Mouse (Mus musculus): Measurements from ENCODE around the gene Prkca. TPM values are rescaled to one million over a fixed set of nuclear protein-coding genes. Genes with fewer than 3 reads are reported as not detected.

The Prkca gene
- total RNA-seq, 2 experiments from 2014 or later = 1.3 to 3.6 TPM

DNA sequence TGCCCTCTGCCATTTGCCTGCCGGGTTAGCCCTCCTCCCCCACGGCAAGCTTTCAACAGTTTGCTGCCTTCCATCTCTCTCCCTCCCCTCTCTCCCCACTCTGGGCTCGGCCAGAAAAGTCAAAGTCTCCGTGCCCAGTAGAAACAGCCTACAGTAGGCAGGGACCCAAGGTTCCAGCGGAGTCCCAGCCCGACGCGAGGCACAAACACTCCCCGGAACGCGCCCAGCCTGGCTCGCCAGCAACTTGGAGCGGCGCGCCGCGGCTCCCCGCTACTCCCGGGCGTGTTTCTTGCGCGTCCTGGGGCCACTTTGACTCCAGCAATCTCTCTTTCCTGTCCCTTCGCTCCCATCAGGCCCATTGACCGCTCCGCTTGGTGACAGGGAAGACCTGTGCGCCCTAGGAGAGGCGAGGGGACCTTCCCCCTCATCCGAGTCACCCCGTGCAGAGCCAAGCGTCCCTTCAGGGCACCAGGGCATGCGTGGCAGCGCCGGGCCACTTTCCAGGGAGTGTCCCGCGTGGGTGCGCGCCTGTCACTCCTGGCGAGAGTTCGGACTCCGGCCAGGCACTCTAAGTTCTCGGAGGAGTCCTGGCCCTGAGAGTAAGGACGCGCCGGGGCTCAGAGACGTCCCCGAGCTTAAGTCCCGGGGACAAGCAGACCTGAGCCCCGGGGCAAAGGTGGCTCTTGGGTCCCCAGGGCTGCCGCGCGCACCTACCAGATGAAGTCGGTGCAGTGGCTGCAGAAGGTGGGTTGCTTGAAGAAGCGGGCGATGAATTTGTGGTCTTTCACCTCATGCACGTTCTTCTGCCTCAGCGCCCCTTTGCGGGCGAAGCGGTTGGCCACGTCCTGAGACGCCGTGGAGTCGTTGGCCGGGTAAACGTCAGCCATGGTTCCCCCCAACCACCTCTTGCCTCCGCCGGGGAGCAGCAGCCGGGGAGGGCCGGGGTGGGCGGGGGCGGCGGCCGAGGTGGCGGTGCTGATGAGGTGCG lies 653 bp downstream of the Prkca start, which contains the start of gene Apoh:
Gene Apoh, plus strand, starts transcription at position 574 of the 988 bp plus-strand sequence.
- ATAC-seq (replicated peaks; ENCODE audit: poor library complexity) = peak; percentile 18

DNA sequence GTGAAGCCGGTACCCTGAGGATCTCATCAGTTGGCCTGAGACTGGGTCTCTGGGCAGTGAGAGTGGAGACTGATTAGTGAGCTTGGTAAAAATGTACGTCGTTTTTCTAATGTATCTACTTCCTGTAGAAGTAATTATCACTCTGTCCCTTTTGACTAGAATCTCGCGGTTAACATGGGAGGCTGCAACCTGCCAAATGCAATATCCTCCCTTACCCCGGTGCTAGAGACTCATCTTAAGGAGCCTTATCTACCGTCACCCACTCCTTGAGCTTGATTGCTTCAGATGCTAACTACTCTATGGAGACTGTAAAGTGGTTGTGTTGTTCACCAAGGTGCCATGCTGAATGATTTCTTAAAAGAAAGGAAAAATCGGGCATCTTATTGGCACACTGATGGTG lies 1.9 kb downstream of the Prkca start:
- no peak for ATAC-seq (replicated peaks; ENCODE audit: poor library complexity)

DNA sequence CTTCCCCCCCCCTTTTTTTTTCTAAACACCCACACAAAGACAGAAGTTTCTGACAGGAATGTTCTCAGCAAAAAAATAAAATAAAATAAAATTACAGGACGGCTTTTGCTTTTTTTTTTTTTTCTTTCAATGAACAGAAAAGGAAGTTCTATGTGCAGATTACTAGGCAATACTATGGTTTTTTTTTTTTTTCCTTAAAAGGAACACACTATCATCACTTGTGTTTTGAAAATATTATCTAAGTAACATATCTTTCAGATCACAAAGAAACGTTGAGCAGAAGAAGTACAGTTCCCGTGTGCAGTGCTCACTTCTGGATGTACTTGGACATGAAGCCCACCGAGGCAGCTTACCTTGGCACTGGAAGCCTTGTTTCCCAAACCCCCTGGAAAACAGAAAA lies 3.4 kb downstream of the Prkca start:
- ATAC-seq (replicated peaks; ENCODE audit: poor library complexity) = no peak

DNA sequence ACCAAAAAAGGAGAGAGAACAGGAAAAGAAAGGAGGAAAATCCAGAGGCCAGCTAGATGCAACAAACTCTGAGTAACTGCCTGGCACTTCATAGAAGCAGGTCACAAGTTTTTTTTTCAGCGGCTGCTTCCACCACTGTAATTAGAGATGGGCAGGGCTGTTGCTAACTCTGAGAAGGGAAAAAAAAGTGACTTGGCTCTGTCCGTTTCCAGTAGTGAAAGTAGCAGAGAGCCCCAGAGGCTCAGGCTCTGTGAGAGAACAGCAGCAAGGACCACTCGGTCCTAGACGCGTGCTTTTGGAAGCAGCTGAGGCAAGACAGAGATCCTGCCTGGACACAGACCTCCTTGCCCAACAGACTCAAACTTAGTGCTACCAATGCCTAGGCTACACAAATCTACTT lies 7.3 kb downstream of the Prkca start:
- no peak for ATAC-seq (replicated peaks; ENCODE audit: poor library complexity)

- ATAC-seq (replicated peaks; ENCODE audit: poor library complexity) = no peak
These were observed 8.2 kb downstream of the Prkca start for GRCm38 (mm10) chr11:108335536-108335935.

- ATAC-seq (replicated peaks; ENCODE audit: poor library complexity) = no peak
These were observed 9.1 kb downstream of the Prkca start for GRCm38 (mm10) chr11:108334658-108335057.

- ATAC-seq (replicated peaks; ENCODE audit: poor library complexity) = no peak
These were observed 9.9 kb downstream of the Prkca start for GRCm38 (mm10) chr11:108333583-108334379.

- no peak for ATAC-seq (replicated peaks; ENCODE audit: poor library complexity)
These were observed 10.7 kb downstream of the Prkca start for GRCm38 (mm10) chr11:108333006-108333405.

GRCm38 (mm10) chr11:108330818-108331217 lies 12.9 kb downstream of the Prkca start:
- ATAC-seq (replicated peaks; ENCODE audit: poor library complexity) = no peak

- no peak for ATAC-seq (replicated peaks; ENCODE audit: poor library complexity)
These were observed 17.8 kb downstream of the Prkca start for GRCm38 (mm10) chr11:108325943-108326342.

GRCm38 (mm10) chr11:108322156-108322555 lies 21.6 kb downstream of the Prkca start:
- no peak for ATAC-seq (replicated peaks; ENCODE audit: poor library complexity)

DNA sequence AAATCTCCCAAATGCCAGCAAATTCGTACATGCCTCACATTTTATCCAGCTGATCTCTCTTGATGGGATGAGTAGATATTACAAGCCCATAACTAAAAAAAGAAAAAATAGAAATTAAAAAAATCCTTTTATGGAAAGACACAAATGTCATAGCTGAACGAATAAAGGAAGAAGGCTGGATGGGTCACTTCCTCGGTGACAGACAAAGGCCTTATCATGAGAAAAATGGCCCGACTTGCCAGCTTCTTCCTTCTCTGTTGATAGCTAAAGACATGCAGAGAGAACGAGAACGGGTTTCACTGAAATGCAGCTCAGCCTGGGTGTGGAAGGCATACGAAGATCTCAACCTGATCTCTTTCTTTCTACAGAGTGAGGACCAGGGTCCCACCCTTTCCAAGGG lies 23.2 kb downstream of the Prkca start:
- no peak for ATAC-seq (replicated peaks; ENCODE audit: poor library complexity)

DNA sequence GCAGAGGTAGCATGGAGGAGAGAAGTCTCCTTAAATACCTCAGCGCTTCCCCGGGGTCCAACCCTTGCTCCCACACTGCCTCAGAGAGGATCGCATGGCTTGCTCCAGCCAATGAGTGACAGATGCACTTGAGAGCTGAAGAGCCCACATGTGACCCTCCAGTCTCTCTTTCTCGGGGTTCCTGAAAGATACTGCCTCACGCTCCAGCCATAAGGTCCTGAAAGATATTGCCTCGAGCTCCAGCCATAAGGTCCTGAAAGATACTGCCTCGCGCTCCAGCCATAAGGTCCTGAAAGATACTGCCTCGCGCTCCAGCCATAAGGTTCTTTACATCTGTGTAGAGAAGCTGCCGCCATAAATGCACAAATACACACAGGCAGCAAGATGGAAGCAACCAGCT lies 24.6 kb downstream of the Prkca start:
- peak; percentile 17; the same call in 1 of the 2 replicates for ATAC-seq (replicated peaks; ENCODE audit: poor library complexity)

- ATAC-seq (replicated peaks; ENCODE audit: poor library complexity) = no peak
These were observed 25.9 kb downstream of the Prkca start for GRCm38 (mm10) chr11:108317878-108318277.

DNA sequence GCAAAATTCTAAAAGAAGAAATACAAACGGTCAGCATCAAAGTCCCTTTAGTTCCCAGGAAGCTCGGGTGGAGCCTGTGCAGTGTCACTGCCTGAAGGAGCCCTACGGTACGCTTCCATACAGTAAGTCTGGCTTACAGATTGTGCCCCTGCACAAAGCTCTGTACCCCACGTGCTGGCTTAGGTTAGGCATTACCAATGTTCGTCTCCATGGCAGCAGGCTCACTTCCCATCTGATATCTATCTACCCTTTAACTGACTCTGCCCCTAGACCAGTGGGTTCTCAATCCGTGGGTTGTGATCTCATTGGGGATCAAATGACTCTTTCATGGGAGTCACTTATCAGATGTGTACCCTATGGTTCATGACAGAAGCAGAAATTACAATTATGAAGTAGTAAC lies 28.0 kb downstream of the Prkca start:
- ATAC-seq (replicated peaks; ENCODE audit: poor library complexity) = no peak

DNA sequence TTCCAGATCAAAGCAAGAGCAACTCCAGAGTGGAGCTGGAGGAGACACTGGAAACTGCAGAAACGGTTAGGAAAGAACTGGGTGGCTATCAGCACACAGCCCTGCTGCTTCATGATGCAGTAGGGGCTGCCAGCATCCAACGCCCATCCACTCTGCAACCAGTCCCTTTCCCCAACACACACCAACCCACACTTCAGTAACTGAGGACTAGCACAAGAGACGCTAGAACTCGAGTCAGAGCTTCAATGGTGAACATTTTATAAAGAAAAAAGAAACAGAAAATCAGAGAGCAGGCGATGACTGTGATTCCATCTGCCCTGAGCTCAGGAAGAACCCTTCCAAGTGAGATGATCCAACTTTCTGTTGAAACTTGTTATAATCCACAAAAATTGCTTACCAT lies 31.2 kb downstream of the Prkca start:
- no peak for ATAC-seq (replicated peaks; ENCODE audit: poor library complexity)

DNA sequence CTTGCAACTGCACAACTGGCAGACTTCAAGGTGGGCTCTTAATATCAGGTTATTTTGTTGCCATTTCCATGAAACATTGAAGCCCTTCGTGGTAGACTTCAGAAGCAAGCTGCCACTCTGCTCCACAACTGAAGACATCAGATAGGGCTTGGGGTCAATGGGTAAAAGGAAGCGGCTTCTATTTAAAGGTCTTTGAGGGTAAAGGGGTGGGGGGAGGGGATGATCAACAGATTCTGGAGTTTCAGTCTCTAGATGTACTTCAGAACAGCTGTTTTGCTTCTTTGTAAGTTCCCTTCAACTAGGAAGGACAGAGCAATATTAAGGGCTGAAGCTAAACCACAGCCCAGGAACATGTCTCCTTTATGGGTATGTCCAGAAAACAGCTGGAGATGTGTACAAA lies 31.8 kb downstream of the Prkca start:
- 0 out of 2 replicates have a peak, but pooled peaks have one; percentile 20 for ATAC-seq (replicated peaks; ENCODE audit: poor library complexity)

GRCm38 (mm10) chr11:108309791-108310190 lies 33.9 kb downstream of the Prkca start:
- no peak for ATAC-seq (replicated peaks; ENCODE audit: poor library complexity)

DNA sequence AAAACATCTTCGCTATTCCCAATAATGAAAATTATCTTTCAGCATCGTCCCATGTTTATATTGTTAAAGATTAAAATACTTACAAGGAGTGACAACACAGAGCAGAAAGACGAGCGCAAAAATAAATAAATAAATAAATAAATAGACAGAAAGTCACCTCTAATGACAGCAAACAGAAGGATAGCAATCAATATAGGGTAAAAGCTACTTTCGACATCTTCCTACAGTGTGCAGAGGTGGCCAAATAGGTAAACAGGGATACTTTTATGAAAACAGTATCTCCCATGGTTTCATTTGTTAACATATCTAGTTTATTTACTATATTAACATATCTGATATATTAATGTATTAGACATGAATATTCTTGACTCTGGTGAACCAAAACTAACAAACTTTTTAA lies 35.5 kb downstream of the Prkca start:
- no peak for ATAC-seq (replicated peaks; ENCODE audit: poor library complexity)

DNA sequence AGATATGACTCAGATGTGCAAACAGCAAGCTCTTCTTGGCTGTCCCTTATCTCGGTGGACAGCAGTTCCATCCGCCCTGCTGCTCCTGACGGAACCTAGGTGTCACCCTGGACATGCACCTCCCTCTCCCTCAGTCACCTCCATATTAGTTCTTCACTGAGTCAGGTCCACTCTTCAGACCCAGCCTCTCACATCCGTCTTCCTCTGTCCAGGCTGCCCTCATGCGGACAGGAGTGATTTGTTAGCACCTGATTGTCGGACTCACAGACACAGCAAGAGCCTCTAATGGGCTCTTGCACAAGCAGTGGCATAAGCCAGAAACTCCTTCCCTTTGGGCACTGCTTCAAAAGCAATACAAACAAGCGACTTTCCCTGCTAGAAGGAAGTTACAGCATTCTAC lies 36.5 kb downstream of the Prkca start:
- ATAC-seq (replicated peaks; ENCODE audit: poor library complexity) = no peak

DNA sequence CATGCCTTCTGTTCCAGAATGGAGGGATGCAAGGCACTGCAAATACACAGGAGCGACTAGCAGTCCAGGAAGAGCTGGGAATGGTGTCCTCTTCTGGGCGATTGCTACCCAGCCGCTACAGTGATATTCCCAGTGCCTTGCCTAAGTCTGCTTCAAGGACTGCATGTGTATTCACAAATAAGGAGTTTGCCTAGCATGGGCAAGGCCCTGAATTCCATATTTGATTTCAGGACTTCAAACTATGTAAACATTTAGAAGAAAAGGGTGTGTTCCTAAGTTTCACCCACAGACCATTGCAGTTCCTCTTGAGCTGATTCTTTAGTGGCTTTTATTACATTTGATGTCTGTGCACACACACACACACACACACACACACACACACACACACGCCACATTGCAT lies 39.9 kb downstream of the Prkca start:
- ATAC-seq (replicated peaks; ENCODE audit: poor library complexity) = no peak

All from megakaryocyte progenitor cell, adult 5-6 weeks (primary cell).